Mouse (Mus musculus) megakaryocyte-erythroid progenitor cell, adult 5-6 weeks (primary cell): ENCODE results near the gene Ccdc148. TPM values are rescaled to one million over a fixed set of nuclear protein-coding genes. Genes with fewer than 3 reads are reported as not detected.

Experiments used
- ATAC-seq: replicated peaks from 2 replicates; pipeline ENCODE4 v1.8.0; 2016; ENCODE audit warnings: mild to moderate bottlenecking, inconsistent platforms; ENCODE audit not compliant: severe bottlenecking, poor library complexity, low FRiP score, low TSS enrichment
- total RNA-seq, 2 experiments: library from RNA; stranded (forward) in 1 of 2; stranded (reverse) in 1 of 2; fragments of 200-1000, 215-1000 nt in 1 of 2; fragments of >200 nt in 1 of 2; fragmentation: Nextera tagmentation in 1 of 2; gene quantifications; 2 replicates each; pipeline ENCODE4 v1.2.3; 2014 to 2017

The Ccdc148 gene
- total RNA-seq, 2 experiments from 2014 or later: 0.28 TPM; not detected in 1

DNA sequence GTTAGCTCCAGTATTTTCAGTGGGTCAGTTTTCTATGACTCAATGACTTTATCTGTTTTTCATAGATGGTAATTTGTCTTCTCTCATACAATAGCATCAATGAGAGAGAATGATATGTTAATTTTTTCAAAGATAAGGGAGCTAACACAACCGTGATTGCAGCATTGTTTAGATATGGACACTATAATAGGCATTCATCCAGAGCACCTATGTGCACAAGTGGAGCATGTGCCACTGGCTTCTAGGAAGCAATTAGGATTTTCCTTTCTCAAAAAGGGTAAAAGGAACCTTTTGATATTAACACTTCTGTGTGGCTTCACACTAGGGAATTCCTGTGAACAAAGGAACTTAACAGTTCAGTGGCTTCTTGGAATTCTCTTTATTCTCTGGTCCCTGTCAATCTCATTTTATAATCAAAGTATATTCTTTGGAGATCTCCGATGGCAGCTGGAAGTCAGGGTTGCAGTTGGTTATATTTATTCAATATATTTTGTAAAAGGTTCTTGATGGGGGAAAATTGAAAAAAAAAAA is 203.6 kb downstream of the Ccdc148 start:
- no peak for ATAC-seq

DNA sequence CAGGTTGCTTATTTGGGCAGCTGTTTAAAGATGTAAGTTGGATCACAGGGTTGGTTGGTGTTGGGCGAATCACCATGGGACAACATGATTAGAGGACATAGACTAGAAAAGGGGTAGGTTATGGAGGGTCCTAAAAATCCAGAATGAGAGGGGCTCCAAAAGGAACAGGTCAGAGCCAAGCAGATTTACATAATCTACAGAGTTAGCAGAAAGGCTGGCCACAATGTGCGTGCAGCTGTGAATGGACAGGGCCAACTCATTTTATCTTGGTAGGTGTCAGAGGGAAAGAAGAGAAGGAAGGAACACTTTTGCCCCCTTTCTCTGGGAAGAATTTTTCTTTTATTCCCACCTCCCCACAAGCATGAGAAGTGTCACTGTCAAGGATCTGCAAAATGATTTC is 204.1 kb downstream of the Ccdc148 start:
- ATAC-seq: no peak

DNA sequence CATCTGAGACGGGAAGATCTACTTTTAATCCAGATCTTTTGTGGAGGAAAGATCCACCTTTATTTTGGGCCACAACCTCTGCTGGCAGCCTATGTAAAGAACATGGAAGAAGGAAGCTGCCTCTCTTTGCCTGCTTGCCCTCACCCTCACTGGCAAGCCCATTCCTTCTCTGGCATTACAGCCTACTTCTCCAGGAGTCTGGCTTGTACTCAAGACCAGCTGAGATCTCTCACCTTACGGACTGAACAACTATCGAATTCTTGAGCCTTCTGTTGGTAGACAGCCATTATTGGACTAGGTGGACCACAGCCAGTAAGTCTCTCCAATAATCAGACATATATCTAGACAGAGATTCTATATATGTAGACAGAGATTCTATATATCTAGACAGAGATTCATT is 208.4 kb downstream of the Ccdc148 start:
- no peak for ATAC-seq

DNA sequence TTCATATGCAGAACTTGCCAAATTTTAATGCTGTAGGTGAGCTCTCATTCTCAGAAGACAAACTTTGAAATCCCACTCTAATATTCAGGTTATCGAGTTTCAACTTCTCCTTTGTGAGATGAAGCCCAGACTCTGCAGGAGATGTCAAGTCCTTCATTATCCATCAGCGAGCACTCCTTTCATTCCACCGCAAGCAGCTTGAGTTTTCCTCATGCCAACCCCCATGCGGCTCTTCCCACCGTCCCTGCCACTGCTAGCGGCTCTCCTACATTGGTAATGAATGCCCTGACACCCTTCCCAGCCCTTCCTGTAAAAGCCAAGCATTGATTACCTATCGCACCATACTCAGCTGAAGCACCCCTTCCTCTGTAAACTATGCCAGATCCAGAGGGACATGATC is 211.7 kb downstream of the Ccdc148 start:
- ATAC-seq: no peak

DNA sequence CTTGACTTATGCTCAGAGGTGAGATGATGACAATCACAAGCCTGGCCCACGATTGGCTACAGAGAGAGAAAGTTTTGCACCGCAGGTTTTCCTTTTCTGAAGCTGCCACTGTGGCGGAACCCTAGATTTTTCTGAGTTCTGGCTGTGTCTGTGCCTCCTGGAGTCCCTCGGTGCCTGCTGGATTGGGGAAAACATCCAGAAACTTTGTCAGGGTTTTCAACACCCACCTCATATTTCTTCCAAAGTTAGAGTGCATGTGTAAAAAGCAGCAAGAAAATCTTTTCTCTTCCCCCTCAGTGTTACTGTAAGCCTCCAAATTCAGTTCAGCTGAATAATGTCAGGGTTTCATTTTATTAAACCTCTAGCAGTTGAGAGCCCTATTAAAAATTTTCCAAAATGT is 219.1 kb downstream of the Ccdc148 start:
- no peak for ATAC-seq

GRCm38 (mm10) chr2:58925551-58925950 is 234.9 kb downstream of the Ccdc148 start:
- no peak for ATAC-seq

- no peak for ATAC-seq
These were observed 242.1 kb downstream of the Ccdc148 start for GRCm38 (mm10) chr2:58918351-58918750.

DNA sequence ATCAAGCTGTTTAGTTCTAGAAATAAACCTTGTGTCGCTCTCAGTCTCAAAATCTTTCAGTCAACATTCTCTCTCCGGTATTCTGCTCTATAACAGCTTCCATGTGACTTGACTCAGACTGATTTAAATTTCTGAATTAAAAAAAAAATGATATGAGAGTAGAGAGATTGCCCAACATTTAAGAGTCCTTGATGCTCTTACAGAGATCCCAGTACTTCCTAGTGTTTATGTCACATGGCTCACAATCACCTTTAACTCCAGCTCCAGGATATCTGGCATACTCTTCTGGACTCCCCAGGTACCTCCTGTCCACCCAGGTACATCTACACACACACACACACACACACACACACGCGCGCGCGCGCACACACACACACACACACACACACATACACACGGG is 248.1 kb downstream of the Ccdc148 start:
- ATAC-seq: no peak

DNA sequence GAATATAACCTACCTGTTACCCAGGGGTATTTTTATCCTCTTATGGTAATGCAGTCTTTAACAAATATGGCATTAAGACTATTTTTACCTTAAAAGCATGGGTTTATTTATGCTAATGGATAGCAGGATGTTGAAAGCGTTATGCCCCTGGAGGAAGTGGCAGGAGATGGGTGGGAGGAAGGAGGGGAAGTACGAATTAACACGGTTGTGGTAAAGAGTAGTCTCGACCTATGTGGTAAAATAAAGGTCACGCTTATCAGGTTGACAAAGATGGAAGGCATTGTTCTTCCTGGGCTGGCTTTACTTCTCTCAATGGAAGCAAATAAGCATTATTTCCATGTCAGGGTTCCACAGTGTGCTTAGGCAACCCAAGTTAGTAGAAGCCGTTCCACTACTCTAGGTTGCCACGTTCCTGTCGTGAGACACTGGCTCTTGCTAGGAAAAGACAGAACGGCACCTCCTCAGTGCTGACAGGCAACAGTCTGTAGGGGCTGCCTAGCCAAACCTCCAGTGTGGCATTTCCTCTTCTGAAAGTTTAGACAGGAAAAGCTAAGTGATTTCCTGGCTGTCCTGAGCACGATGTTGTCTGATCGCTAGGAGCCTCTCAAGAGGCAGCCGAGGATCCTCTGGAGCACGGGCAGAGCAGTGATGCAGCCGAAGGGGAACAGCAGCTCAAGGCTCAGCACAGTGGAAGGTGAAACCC is 253.5 kb downstream of the Ccdc148 start:
- no peak for ATAC-seq

GRCm38 (mm10) chr2:58905057-58905456 is 255.4 kb downstream of the Ccdc148 start:
- no peak for ATAC-seq

DNA sequence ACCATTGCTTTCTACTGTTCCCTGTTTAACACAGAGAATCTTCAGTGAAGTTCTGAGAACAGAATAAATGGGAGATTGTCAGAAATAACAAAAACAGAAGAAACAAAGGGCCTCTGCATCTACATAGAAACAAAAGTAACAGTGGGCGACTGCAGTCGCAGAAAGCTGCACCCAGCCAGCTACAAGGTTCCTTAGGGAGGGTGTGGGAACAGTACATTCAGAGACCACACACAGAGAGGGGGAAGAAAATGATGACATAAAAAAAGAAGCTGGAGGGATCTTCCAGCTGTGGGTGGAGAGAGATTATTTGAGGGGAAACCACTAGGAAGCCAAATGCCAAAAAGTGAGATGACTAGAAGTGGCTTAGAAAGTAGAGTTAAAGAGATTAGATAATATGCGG is 280.6 kb downstream of the Ccdc148 start:
- ATAC-seq: no peak

DNA sequence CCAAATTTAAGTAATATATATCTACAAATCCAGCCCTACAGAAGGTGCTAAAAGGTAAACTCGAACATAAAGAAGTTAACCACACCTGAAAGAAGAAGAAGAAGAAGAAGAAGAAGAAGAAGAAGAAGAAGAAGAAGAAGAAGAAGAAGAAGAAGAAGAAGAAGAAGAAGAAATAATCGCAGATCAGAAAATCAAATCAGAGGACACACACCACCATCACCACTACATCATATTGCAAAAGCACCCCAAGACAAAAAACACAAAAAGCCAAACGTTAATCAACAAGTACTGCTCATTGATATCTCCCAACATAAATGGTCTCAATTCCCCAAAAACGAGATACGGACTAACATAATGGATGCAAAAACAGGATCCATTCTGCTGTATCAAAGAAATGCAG is 301.3 kb downstream of the Ccdc148 start, which contains the start of gene Gm11099:
Gene Gm11099 (plus strand): TSS at position 301 of the 400 bp plus-strand sequence.
- ATAC-seq: no peak

DNA sequence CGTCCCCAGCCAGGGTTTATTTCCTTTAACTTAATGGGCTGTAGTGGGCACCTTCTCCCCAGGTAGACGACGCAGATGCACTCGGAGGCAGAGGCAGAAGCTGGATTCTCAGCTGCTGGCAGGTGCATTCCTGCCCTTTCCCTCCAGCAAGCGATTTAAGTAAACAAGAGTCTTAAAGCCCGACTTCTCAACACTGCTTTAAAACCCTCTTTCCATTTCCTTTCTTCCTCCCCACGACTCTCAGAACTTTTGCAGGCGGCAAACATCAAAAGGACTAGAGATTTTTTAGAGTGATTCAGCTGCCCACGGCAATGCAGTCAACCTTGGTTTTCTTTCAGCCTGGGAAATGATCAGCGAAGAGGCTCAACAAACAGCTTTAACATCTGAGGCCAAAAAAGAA is 316.0 kb downstream of the Ccdc148 start:
- no peak for ATAC-seq

- no peak for ATAC-seq
These were observed 318.0 kb downstream of the Ccdc148 start for GRCm38 (mm10) chr2:58842443-58842842.

DNA sequence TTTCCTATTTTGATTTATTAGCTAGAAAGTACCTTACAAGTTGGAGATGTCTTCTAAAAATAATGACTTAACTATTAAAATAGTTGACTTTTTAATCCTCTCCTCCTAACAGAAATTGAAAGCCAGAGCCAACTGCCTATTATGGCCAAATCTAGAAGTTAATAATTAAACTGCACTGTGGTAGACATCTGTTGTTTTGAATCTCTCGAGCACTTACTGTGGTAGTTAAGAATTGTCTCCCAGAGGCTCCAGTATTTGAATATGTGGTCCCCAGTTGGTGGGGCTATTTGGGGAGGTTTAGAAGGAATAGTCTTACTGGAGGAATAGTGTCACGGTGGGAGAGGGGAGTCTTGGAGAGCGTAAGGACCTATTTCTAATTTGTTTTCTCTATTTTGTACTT is 319.5 kb downstream of the Ccdc148 start:
- no peak for ATAC-seq

DNA sequence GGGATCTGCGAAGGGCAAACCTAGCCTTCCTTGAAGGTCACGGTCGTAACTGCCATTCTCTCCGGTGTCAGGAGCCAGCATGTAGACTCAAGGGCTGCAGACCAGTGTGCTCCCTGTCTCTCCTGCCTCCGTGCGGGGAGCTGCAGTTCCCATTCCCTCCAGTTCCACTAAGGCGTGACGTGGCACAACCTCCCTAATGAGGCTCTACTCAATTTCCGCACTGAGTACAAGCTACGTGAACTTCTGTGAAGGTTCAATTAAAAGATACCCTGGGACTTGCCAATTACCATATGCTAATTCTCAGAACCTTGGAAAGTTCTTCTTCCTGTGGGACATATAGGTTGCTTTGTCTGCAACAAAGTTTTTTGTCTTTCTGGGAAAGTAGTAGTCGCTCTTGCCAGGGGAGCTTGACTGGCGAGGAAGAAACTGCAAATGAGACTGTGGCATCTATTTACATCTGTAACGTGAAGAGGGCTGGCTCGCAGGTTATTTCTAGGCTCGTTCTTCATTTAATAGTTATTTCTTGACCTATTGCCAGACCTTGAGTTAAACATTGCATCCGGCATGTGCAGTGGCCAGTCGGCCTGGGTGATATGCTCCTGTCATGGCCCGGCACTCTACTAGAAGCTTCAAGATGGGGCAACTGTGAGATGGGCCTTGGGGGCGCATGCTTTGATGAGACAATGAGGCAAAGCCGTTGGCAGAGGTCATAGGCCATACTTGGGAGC is 328.1 kb downstream of the Ccdc148 start:
- no peak for ATAC-seq

GRCm38 (mm10) chr2:58829981-58830742 is 330.3 kb downstream of the Ccdc148 start:
- no peak for ATAC-seq

- no peak for ATAC-seq
These were observed 331.4 kb downstream of the Ccdc148 start for GRCm38 (mm10) chr2:58828910-58829600.

- ATAC-seq: no peak
These were observed 347.5 kb downstream of the Ccdc148 start for GRCm38 (mm10) chr2:58812941-58813340.

GRCm38 (mm10) chr2:58799623-58800022 is 360.9 kb downstream of the Ccdc148 start:
- no peak for ATAC-seq
